Mouse (Mus musculus) mature B cell (primary cell): ENCODE data around the gene Bmp5.

ENCODE experiments used
- in situ Hi-C: fragments of 300-500 bp; cut with MboI; formaldehyde crosslinking; loops from 2 replicates; pipeline ENCODE4 v1.14.3; 2019

Bmp5 gene

GRCm38 (mm10) chr9:75840841-75841240 is 65.7 kb downstream of the Bmp5 start:
- in situ Hi-C loops: no loop called here

GRCm38 (mm10) chr9:75846010-75846409 is 70.8 kb downstream of the Bmp5 start:
- in situ Hi-C loops: no loop called here

DNA sequence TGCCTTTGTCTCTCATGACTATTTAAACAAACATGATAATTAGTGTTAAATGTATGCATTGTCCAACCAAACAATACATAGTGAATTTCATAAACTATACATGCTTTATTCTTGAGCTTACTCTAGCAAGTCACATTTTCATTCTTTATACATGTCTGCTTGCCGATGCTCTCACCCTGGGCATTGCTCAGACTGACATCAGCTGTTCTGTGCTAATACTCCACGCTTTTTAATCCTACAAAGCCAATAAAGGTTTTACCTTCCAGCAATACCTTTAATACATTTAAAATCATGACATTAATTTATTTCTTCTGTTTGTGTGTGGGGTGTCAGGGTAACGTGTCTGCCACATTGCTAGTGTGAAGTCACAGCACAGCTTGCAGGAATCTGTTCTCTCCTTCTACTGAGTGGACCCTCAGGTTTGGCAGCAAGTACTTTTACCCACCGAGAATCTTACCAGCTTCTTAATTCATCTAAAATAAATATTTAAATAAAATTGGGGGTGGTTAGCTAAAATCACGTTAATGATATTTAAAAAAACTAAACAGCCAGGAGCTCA is 75.6 kb downstream of the Bmp5 start:
- in situ Hi-C loops: no loop called here

DNA sequence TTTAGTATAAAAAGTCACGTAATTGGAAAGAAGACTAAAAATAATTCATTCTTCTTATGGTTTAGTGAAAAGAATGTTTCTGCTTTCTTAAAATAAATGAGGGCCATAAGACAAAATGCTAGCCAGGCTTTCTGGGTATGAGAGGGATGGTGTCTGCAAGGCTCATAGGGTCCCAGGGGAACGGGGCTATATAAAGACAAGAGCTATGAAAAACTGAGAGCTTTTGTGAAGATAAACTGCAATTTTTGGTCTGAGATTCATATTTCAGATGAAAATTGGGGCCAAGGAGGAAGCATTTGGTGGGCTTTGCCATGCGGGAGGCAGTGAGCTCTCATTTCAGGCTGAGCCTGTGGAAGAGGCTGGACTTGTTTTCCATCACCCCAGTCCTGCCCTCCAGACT is 83.0 kb downstream of the Bmp5 start:
- in situ Hi-C loops: no loop called here

DNA sequence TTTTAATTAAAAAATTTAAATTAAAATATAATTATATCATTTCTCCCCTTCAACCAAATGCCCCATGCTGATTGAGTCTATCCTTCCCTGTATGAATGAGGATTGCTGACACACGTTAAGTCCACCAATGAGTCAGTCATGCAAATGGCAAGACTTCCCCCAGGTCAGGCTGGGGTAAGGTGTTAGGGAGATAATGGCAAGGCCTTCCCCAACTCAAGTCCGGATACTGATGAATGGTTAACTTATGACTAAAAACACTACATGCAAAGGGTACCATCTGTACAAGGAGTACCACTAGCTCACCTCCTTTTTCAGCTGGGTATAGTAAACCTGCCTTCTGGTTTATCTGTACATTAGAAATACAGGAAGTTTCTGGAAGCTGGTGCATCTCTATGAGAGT is 83.8 kb downstream of the Bmp5 start:
- in situ Hi-C loops: no loop called here

DNA sequence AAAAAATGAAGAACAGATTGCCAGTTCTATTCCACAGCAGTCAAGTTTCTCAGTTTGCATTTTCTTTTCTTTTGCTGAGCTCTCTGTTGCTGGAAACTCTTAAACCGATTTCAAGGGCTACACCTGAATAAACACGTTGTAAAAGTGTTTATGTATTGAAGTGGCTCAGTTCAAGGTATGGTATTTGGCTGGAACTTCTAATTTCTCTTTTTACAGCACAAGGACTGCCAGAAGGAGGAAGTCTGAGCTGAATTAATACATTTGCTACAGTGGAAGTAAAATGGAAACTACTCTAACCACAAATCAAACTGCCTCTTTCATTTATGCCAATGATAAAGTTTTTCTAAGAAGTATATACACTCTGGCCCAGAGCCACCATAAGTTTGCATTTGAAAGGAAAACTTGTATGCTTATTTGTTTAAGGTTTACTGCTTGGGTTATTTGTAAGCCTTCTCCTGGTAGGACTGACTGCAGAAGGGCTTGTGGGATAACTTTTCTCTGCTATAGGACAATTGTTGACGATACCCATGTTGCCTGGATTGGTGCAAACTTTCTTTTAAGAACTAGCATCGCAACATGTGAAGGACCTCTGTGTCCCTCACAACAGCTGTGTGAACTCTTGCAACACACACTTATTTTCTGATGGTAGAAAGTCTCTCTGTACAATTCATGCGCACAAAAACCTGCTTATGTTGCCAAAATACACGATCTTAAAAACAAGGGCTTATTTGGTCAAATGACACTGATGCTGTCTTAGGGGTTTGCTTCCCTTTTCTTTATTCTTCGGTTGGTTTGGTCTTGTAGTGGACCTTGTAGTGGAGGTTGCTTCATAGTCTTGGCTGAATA is 95.4 kb downstream of the Bmp5 start:
- in situ Hi-C loops: no loop called here

DNA sequence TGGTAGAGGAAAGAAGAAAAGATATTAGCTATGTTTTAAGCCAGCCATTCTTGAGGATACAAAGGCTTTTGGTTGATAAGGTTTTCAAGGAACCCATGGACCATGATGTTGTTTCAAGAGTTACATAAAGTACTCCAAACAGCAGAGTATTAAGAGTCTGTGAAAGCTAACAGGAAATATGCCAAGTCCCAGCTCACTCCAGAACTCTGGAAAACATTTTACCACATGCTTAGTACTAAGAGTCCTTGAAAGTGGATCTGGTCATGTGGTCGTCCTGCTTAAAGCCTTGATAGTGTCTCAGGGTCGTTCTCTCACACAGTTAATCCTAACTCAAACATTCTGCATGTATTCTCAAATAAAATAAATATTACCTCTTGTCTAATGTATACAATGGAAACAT is 101.2 kb downstream of the Bmp5 start:
- in situ Hi-C loops: no loop called here

DNA sequence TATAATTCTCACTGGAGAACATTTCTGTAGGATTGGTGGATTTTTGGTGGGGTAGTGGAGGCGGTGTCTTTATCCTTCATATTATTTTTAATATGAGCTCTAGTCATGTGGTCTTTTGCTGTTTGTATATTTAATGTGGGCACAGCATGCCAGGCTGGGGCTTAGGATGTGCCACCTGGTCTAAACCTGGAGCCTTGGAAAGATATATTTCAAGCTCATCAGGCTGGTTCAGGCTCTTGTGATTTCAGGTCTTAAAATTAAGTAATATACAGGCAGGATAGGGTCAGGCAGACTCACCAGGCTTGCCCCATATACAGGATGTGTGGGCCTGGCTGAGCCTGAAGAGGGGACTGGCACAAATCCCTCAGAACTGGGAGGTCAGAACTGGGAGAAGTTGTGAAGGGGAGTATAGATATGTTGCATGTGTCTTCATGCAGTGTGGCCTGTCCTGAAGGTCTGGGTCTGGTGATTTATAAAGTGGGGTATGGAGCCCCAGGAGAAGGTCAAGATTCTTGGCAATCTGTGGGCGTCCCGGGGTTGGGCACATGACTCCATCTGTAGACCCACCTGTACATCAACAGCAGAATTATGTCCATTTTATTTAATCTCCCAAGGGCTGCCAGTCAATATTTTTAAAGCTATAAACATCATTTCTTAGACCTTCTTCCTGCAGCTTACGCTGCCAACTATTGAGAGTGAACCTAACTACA is 108.5 kb downstream of the Bmp5 start:
- in situ Hi-C loops: no loop called here

- in situ Hi-C loops: no loop called here
Measured at GRCm38 (mm10) chr9:75886801-75887544, 111.8 kb downstream of the Bmp5 start.

DNA sequence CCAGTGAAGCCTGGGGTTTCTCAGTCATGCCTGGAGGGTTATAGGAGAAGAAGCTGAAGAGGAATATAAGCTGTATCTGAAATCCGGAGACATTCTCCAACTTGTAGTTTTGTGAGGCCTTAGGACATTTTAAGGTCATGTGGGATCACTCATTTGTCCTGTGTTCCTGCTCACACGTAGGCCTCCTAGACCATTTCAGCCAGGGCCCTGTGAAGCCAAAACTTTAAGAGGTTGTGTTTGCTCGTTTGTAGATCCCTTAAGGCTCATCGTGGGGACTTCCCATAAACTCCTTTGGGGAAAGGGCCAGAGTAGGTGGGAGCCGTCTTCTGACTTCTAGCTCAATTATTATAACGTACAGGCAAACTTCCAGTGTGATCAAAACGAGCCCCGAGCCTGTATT is 121.8 kb downstream of the Bmp5 start:
- in situ Hi-C loops: no loop called here

DNA sequence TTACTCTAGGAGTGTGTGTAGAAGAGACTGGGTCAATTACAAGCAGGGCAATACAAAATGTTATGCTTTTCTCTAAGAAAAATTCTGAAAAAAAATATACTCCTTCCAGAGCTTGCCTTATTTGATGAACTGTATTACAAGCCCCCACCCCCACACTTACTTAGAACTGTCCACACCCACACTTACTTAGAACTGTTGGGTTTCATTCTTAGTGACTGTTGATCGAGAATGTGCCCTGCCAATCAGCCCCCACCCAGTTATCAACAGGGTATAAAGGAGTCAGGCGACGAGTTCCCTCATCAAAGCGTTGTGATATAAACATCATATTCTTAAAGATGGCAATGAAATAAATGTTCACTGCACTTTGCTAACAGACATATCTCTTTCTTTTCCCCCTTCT is 122.9 kb downstream of the Bmp5 start:
- in situ Hi-C loops: no loop called here

- in situ Hi-C loops: no loop called here
Measured at GRCm38 (mm10) chr9:75901219-75901618, 126.1 kb downstream of the Bmp5 start.

DNA sequence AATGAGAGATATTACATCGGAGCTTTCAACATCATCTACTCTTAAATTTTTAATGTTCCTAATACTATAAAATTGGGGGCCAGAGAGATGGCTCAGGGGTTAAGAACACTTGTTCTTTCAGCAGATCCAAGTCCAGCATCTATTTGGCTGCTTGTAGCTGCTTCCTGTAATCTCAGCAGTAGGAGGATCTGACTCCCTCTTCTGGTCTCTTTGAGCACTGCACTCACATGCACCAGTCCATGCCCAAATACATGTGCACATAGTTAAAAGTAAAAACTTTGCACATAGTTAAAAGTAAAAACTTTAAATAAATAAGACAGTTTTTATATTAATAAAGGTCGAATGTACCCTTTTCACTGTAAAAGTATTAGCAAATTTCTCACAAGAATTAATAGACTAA is 130.3 kb downstream of the Bmp5 start:
- in situ Hi-C loops: no loop called here

- in situ Hi-C loops: no loop called here
Measured at GRCm38 (mm10) chr9:75910112-75910799, 135.1 kb downstream of the Bmp5 start.

- in situ Hi-C loops: no loop called here
Measured at GRCm38 (mm10) chr9:75911542-75911941, 136.4 kb downstream of the Bmp5 start.

- in situ Hi-C loops: no loop called here
Measured at GRCm38 (mm10) chr9:75916027-75916426, 140.9 kb downstream of the Bmp5 start.

- in situ Hi-C loops: no loop called here
Measured at GRCm38 (mm10) chr9:75927196-75927880, 152.2 kb downstream of the Bmp5 start.

- in situ Hi-C loops: no loop called here
Measured at GRCm38 (mm10) chr9:75928068-75928467, 152.9 kb downstream of the Bmp5 start.

GRCm38 (mm10) chr9:75944663-75945062 is 169.5 kb downstream of the Bmp5 start:
- in situ Hi-C loops: no loop called here
